In genomic region chr17:32788576-32788975, GRCm38 (mm10) we compare ENCODE assay signal across 8 mouse cellular contexts. TPM values are rescaled to one million over a fixed set of nuclear protein-coding genes. Genes with fewer than 3 reads are reported as not detected.
DNase-seq lines count a peak whose midpoint lies in the region; ATAC-seq and TF ChIP-seq lines count a peak whose summit lies in the region.

No protein-coding gene starts in this region.

- no peak for ATAC-seq in hindbrain, postnatal 0 days
- ATAC-seq in midbrain, postnatal 0 days (ENCODE audit: low FRiP score), result no peak

- no peaks in the 10 kb centered on the region for H3K27me3 ChIP-seq in embryonic facial prominence, embryonic 10.5 days (replicated peaks; ENCODE audit: low read depth, poor library complexity, severe bottlenecking)
- no peaks in the 10 kb centered on the region for H3K27me3 ChIP-seq in hindbrain, postnatal 0 days (ENCODE audit: insufficient read depth, low read length)
- no peaks in the 10 kb centered on the region for H3K27me3 ChIP-seq in midbrain, postnatal 0 days (ENCODE audit: insufficient read depth, low read length)

- H3K4me1 ChIP-seq in embryonic facial prominence, embryonic 10.5 days, result peaks cover 22% of the 10 kb centered on the region
- peaks cover 16% of the 10 kb centered on the region for H3K4me1 ChIP-seq in hindbrain, postnatal 0 days (ENCODE audit: insufficient read depth, low read length)
- H3K4me1 ChIP-seq in midbrain, postnatal 0 days (ENCODE audit: insufficient read depth, low read length), result peaks cover 6% of the 10 kb centered on the region; the same call in 1 of the 2 replicates

- H3K36me3 ChIP-seq in embryonic facial prominence, embryonic 10.5 days (replicated peaks), result peaks cover 30% of the 10 kb centered on the region
- no peaks in the 10 kb centered on the region; the same call in 1 of the 2 replicates for H3K36me3 ChIP-seq in hindbrain, postnatal 0 days (ENCODE audit: insufficient read depth, low read length)
- H3K36me3 ChIP-seq in midbrain, postnatal 0 days (ENCODE audit: insufficient read depth, low read length), result peaks cover 3% of the 10 kb centered on the region; the same call in 1 of the 2 replicates

- H3K9ac ChIP-seq in hindbrain, postnatal 0 days (replicated peaks; ENCODE audit: low read length), result no peak overlapping the region
- no peak overlapping the region for H3K9ac ChIP-seq in midbrain, postnatal 0 days (replicated peaks; ENCODE audit: low read length, poor library complexity, severe bottlenecking)

- 11% methylated on average over 9 of the region's 9 CpGs for WGBS in embryonic facial prominence, embryonic 10.5 days
- WGBS in hindbrain, postnatal 0 days, result 16% methylated on average over 9 of the region's 9 CpGs
- WGBS in midbrain, postnatal 0 days, result 11% methylated on average over 9 of the region's 9 CpGs

- no peaks in the 10 kb centered on the region; the same call in 1 of the 2 replicates for H3K9me3 ChIP-seq in embryonic facial prominence, embryonic 10.5 days
- H3K9me3 ChIP-seq in hindbrain, postnatal 0 days (ENCODE audit: low read length), result no peaks in the 10 kb centered on the region
- no peaks in the 10 kb centered on the region for H3K9me3 ChIP-seq in midbrain, postnatal 0 days (ENCODE audit: low read length)

- peak overlapping the region; percentile 60 for H3K4me2 ChIP-seq in hindbrain, postnatal 0 days (ENCODE audit: low read depth, low read length)
- peak overlapping the region; percentile 53 for H3K4me2 ChIP-seq in midbrain, postnatal 0 days (ENCODE audit: low read depth, low read length, poor library complexity, severe bottlenecking)

- no peak for TF ChIP-seq CTCF in layer of hippocampus, adult 2 months (conservative IDR thresholded peaks at IDR 0.05)
- TF ChIP-seq CTCF in hindbrain, postnatal 0 days (IDR thresholded peaks at IDR 0.05; ENCODE audit: low read depth), result no peak
- no peak for TF ChIP-seq CTCF in midbrain, postnatal 0 days (IDR thresholded peaks at IDR 0.05)

- peak overlapping the region; percentile 80 for H3K4me3 ChIP-seq in layer of hippocampus, adult 2 months
- peak overlapping the region; percentile 97 for H3K4me3 ChIP-seq in embryonic facial prominence, embryonic 10.5 days
- H3K4me3 ChIP-seq in hindbrain, postnatal 0 days (ENCODE audit: low read length), result peak overlapping the region; percentile 73
- peak overlapping the region; percentile 86 for H3K4me3 ChIP-seq in midbrain, postnatal 0 days (ENCODE audit: low read depth, low read length)

- H3K27ac ChIP-seq in layer of hippocampus, adult 2 months, result peak overlapping the region; percentile 33; the same call in 1 of the 2 replicates
- peak overlapping the region; percentile 95 for H3K27ac ChIP-seq in embryonic facial prominence, embryonic 10.5 days (replicated peaks)
- H3K27ac ChIP-seq in hindbrain, postnatal 0 days, result no peak overlapping the region
- H3K27ac ChIP-seq in midbrain, postnatal 0 days (ENCODE audit: low read depth, low read length), result no peak overlapping the region

- no peak for DNase-seq in layer of hippocampus, adult 2 months (ENCODE audit: low spot score in 2 of 2)
- DNase-seq in layer of hippocampus, postnatal 36 days, result no peak
- peak; percentile 28 for DNase-seq in embryonic facial prominence, embryonic 10.5 days (ENCODE audit: low spot score)
- no peak for DNase-seq in hindbrain, postnatal 0 days (ENCODE audit: low spot score)
- DNase-seq in midbrain, postnatal 0 days (ENCODE audit: low spot score), result no peak
- no peak for DNase-seq in adrenal gland, postnatal 4 days (ENCODE audit: low spot score in 2 of 2)
- no peak for DNase-seq in right cerebral cortex, adult 18-20 months
- DNase-seq in kidney, adult 11 months, result no peak

RNA-seq across cellular contexts. Expression of gene Zfp871, which starts 0.5 kb away (rescaled TPM):
- 10 to 100 TPM; 89.6 to 97.0 TPM for total RNA-seq in layer of hippocampus, adult 2 months (2021)
- 100 to 1,000 TPM in 1 of 2 experiments, 10 to 100 TPM in 1; 98.6 to 106 TPM for total RNA-seq in layer of hippocampus, postnatal 36 days (2021)
- 49.7 and 51.9 TPM in 2 replicates for polyA plus RNA-seq in embryonic facial prominence, embryonic 10.5 days (2016; fragmentation: Nextera tagmentation; extraction: Ambion mirVana)
- total RNA-seq in hindbrain, postnatal 0 days (2014; rRNA removed), result 29.2 and 34.0 TPM in 2 replicates
- 42.1 and 44.4 TPM in 2 replicates for polyA plus RNA-seq in hindbrain, postnatal 0 days (2015; fragmentation: Nextera tagmentation; extraction: Ambion mirVana)
- total RNA-seq in midbrain, postnatal 0 days (2014; rRNA removed), result 34.5 and 41.4 TPM in 2 replicates
- 41.8 and 46.7 TPM in 2 replicates for polyA plus RNA-seq in midbrain, postnatal 0 days (2015; fragmentation: Nextera tagmentation; extraction: Ambion mirVana)
- total RNA-seq in adrenal gland, postnatal 4 days (2021), result 10 to 100 TPM; 66.4 to 67.8 TPM

RNA-seq across cellular contexts. Expression of gene Zfp811, which starts 21.2 kb away (rescaled TPM):
- 1 to 10 TPM; 6.3 to 7.3 TPM for total RNA-seq in layer of hippocampus, adult 2 months (2021)
- 1 to 10 TPM; 7.0 to 7.9 TPM for total RNA-seq in layer of hippocampus, postnatal 36 days (2021)
- polyA plus RNA-seq in embryonic facial prominence, embryonic 10.5 days (2016; fragmentation: Nextera tagmentation; extraction: Ambion mirVana), result 12.0 and 13.3 TPM in 2 replicates
- total RNA-seq in hindbrain, postnatal 0 days (2014; rRNA removed), result 13.1 and 15.7 TPM in 2 replicates
- polyA plus RNA-seq in hindbrain, postnatal 0 days (2015; fragmentation: Nextera tagmentation; extraction: Ambion mirVana), result 19.8 and 19.9 TPM in 2 replicates
- total RNA-seq in midbrain, postnatal 0 days (2014; rRNA removed), result 17.9 and 20.9 TPM in 2 replicates
- polyA plus RNA-seq in midbrain, postnatal 0 days (2015; fragmentation: Nextera tagmentation; extraction: Ambion mirVana), result 22.9 and 26.0 TPM in 2 replicates
- 1 to 10 TPM; 2.0 to 4.1 TPM for total RNA-seq in adrenal gland, postnatal 4 days (2021)

RNA-seq across cellular contexts. Expression of gene Zfp799, which starts 41.5 kb away (rescaled TPM):
- total RNA-seq in layer of hippocampus, adult 2 months (2021), result 10 to 100 TPM; 30.7 to 34.6 TPM
- total RNA-seq in layer of hippocampus, postnatal 36 days (2021), result 10 to 100 TPM; 32.0 to 33.8 TPM
- 13.2 and 13.9 TPM in 2 replicates for polyA plus RNA-seq in embryonic facial prominence, embryonic 10.5 days (2016; fragmentation: Nextera tagmentation; extraction: Ambion mirVana)
- 12.2 and 15.3 TPM in 2 replicates for total RNA-seq in hindbrain, postnatal 0 days (2014; rRNA removed)
- 12.4 and 14.8 TPM in 2 replicates for polyA plus RNA-seq in hindbrain, postnatal 0 days (2015; fragmentation: Nextera tagmentation; extraction: Ambion mirVana)
- 16.3 and 38.0 TPM in 2 replicates for total RNA-seq in midbrain, postnatal 0 days (2014; rRNA removed)
- 9.0 and 12.6 TPM in 2 replicates for polyA plus RNA-seq in midbrain, postnatal 0 days (2015; fragmentation: Nextera tagmentation; extraction: Ambion mirVana)
- 10 to 100 TPM; 22.0 to 22.2 TPM for total RNA-seq in adrenal gland, postnatal 4 days (2021)

Comparison
In these comparisons a context has a peak if more than half of its experiments do, and no peak if none do; other contexts are left out.
1. H3K27ac ChIP-seq: peak in layer of hippocampus, adult 2 months (single experiment) and embryonic facial prominence, embryonic 10.5 days (single experiment); none in hindbrain, postnatal 0 days (single experiment) and midbrain, postnatal 0 days (single experiment).
2. Peak in every context shown above with its lines, with median percentiles within 50 percentile points of each other: H3K4me3 ChIP-seq.